Mouse (Mus musculus) heart, embryonic 16.5 days (tissue): ENCODE measurements around the gene Gp1ba. TPM values are rescaled to one million over a fixed set of nuclear protein-coding genes. Genes with fewer than 3 reads are reported as not detected.
A peak's percentile ranks its signal among the peaks of the same experiment; 100 is the strongest.

Source experiments
- ATAC-seq: fragments of 200-750 bp; cut with Nextera tagmentation; replicated peaks from 2 replicates; pipeline ENCODE4 v1.8.0; 2017; ENCODE audit warnings: moderate number of reproducible peaks; ENCODE audit not compliant: insufficient read depth, low FRiP score; ENCODE audit errors: extremely low read depth
- H3K27ac ChIP-seq: fragments of 300-500 bp; sonication (generic); 2 replicates; pipeline ENCODE4 v1.5.1; 2014; ENCODE audit warnings: mild to moderate bottlenecking, low read length, control low read depth, moderate library complexity
- H3K27me3 ChIP-seq: fragments of 300-500 bp; sonication (generic); 2 replicates; pipeline ENCODE4 v1.6.1; 2014; ENCODE audit warnings: low read length, mixed read lengths; ENCODE audit not compliant: control insufficient read depth, insufficient read depth
- H3K36me3 ChIP-seq: fragments of 300-500 bp; sonication (generic); 2 replicates; pipeline ENCODE4 v1.6.1; 2014; ENCODE audit not compliant: control insufficient read depth, insufficient read depth
- H3K4me1 ChIP-seq: fragments of 300-500 bp; sonication (generic); 2 replicates; pipeline ENCODE4 v1.6.1; 2014; ENCODE audit warnings: low read length, mixed read lengths; ENCODE audit not compliant: control insufficient read depth, insufficient read depth
- H3K4me2 ChIP-seq: fragments of 300-500 bp; sonication (generic); 2 replicates; pipeline ENCODE4 v1.6.1; 2014; ENCODE audit warnings: low read depth, mild to moderate bottlenecking, control low read depth, low read length
- H3K4me3 ChIP-seq: fragments of 300-500 bp; sonication (generic); 2 replicates; pipeline ENCODE4 v1.5.1; 2014; ENCODE audit warnings: mild to moderate bottlenecking, control low read depth, low read length
- H3K9ac ChIP-seq: fragments of 300-500 bp; sonication (generic); 2 replicates; pipeline ENCODE4 v1.6.1; 2014; ENCODE audit warnings: low read length, control low read depth
- H3K9me3 ChIP-seq: fragments of 300-500 bp; sonication (generic); replicated peaks from 2 replicates; pipeline ENCODE4 v1.6.1; 2016; ENCODE audit warnings: low read length; ENCODE audit not compliant: control insufficient read depth
- WGBS: fragments of 180-500 bp; shearing (Covaris S2); extraction: QIAGEN DNeasy Blood & Tissue Kit; methylation state at CpG from one replicate; pipeline ENCODE4 v1.1.7; 2014; 5-methylcytosine and 5-hydroxymethylcytosine counted together
- polyA plus RNA-seq: library from polyadenylated mRNA; unstranded; fragments of >200 nt; fragmentation: Nextera tagmentation; extraction: Ambion mirVana; gene quantifications from 2 replicates; pipeline ENCODE4 v1.2.1, GENCODE M21; 2015

Gp1ba gene
- polyA plus RNA-seq, 1 experiment from 2014 or later, result 0.38 TPM

DNA sequence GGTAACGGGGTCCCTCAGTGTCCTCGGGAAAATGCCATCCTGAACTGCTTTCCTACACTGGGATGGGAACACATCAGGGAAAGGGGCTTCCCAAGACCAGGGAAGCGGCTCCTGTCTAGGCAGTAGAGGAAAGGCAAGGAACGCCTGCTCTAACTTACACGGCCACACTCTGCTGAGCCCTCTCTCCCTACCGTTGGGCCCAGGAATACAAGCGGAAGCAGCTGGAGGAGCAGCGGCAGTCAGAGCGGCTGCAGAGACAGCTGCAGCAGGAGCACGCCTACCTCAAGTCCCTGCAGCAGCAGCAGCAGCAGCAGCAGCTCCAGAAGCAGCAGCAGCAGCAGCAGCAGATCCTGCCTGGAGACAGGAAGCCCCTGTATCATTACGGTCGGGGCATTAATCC lies 32.2 kb upstream of the Gp1ba start:
- 74% methylated on average over 12 of the region's 12 CpGs for WGBS
- Histone ChIP-seq H3K36me3 (peaks cover 56% of the 10 kb centered on the region), H3K9ac (no peak overlapping the region), H3K4me3 (no peak overlapping the region), H3K9me3 (no peaks in the 10 kb centered on the region), H3K27me3 (no peaks in the 10 kb centered on the region), H3K27ac (no peak overlapping the region), H3K4me2 (no peak overlapping the region), H3K4me1 (no peaks in the 10 kb centered on the region)
- ATAC-seq, result no peak

DNA sequence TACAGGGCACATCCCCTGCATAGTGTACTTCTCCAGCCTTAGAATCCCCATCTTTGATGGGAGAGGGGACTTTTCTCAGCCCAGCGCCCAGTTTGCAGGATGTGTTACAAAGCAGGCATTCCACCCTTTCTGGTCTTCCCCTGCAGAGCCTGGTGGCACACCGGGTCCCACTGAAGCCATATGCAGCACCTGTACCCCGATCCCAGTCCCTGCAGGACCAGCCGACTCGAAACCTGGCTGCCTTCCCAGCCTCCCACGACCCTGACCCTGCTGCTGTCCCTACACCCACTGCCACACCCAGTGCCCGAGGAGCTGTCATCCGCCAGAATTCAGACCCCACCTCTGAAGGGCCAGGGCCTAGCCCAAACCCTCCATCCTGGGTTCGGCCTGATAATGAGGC lies 31.3 kb upstream of the Gp1ba start:
- H3K36me3 ChIP-seq, result peaks cover 62% of the 10 kb centered on the region
- 80% methylated on average over 9 of the region's 9 CpGs for WGBS
- H3K9me3 ChIP-seq, result no peaks in the 10 kb centered on the region
- H3K27me3 ChIP-seq, result no peaks in the 10 kb centered on the region
- no peak for ATAC-seq
- no peak overlapping the region for H3K27ac ChIP-seq
- H3K4me3 ChIP-seq, result no peak overlapping the region
- no peak overlapping the region for H3K4me2 ChIP-seq
- H3K4me1 ChIP-seq, result no peaks in the 10 kb centered on the region
- no peak overlapping the region for H3K9ac ChIP-seq

DNA sequence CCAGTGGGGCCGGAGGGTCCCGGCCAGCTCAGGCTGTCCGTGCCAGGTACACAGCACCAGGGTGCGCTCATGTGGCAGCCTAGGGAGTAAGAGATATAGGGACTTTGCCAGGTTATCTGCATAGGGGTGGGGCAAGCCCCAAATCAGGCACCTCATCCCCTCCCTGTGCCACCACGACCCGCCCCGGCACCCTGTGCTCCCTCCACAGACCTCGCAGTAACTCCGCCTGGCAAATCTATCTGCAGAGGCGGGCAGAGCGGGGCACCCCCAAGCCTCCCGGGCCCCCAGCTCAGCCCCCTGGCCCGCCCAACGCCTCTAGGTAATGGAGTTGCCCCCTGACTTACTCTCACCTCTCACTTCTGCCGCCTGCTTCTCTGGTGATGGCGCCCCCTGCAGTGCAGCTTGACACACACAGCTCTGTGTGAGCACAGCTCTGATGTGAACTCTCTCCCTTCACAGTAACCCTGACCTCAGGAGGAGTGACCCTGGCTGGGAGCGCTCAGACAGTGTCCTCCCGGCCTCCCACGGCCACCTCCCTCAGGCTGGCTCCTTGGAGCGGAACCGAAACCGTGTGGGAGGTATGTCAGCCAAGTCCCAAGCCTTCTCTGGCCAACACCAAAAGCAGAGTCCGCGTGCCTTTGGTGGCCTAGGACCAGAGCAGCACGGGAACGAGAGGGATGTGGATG lies 30.4 kb upstream of the Gp1ba start:
- WGBS, result 88% methylated on average over 26 of the region's 26 CpGs
- Histone ChIP-seq H3K27ac (no peak overlapping the region), H3K36me3 (peaks cover 64% of the 10 kb centered on the region), H3K4me1 (no peaks in the 10 kb centered on the region), H3K4me2 (no peak overlapping the region), H3K27me3 (no peaks in the 10 kb centered on the region), H3K9me3 (no peaks in the 10 kb centered on the region), H3K9ac (no peak overlapping the region), H3K4me3 (no peak overlapping the region)
- no peak for ATAC-seq

DNA sequence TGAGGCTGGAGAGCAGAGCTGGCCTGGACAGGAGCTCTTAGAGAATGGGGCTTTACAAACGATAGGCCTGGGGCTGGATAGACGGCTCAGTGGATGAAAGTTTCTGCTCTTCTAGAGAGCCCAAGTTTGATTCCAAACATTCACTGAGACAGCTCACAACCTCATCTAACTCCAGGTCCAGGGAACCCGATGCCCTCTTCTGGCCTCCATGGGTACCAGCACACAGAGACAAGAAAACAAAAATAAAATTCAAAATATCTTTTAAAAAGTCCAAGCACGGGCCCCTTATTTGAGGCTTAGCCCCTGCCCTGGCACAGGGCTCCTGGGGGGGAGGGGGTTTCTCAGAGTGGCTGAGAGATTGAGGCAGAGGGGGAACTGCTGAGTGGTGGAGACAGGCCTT lies 28.2 kb upstream of the Gp1ba start:
- Histone ChIP-seq H3K4me3 (no peak overlapping the region), H3K36me3 (peaks cover 57% of the 10 kb centered on the region), H3K27ac (no peak overlapping the region), H3K9me3 (no peaks in the 10 kb centered on the region), H3K4me1 (peaks cover 10% of the 10 kb centered on the region), H3K9ac (no peak overlapping the region), H3K27me3 (no peaks in the 10 kb centered on the region), H3K4me2 (no peak overlapping the region)
- 85% methylated on average over 4 of the region's 4 CpGs for WGBS
- no peak for ATAC-seq

DNA sequence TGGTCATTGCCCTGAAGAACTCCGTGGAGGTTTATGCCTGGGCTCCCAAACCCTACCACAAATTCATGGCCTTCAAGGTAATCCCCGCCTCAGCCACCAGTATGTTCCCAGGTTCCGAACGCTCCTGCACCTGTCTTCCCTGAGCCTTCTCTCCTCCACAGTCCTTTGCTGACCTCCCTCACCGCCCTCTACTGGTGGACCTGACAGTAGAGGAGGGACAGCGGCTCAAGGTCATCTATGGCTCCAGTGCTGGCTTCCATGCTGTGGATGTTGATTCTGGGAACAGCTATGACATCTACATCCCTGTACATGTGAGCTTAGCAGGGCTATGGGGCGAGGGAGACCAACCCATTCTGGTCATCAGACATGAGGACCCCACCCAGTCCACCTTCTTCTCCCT lies 26.4 kb upstream of the Gp1ba start:
- Histone ChIP-seq H3K9ac (no peak overlapping the region), H3K4me3 (no peak overlapping the region), H3K4me1 (peaks cover 10% of the 10 kb centered on the region), H3K27me3 (peaks cover 5% of the 10 kb centered on the region; the same call in 1 of the 2 replicates), H3K27ac (no peak overlapping the region), H3K36me3 (peaks cover 46% of the 10 kb centered on the region), H3K9me3 (no peaks in the 10 kb centered on the region), H3K4me2 (no peak overlapping the region)
- 73% methylated on average over 7 of the region's 7 CpGs for WGBS
- no peak for ATAC-seq

DNA sequence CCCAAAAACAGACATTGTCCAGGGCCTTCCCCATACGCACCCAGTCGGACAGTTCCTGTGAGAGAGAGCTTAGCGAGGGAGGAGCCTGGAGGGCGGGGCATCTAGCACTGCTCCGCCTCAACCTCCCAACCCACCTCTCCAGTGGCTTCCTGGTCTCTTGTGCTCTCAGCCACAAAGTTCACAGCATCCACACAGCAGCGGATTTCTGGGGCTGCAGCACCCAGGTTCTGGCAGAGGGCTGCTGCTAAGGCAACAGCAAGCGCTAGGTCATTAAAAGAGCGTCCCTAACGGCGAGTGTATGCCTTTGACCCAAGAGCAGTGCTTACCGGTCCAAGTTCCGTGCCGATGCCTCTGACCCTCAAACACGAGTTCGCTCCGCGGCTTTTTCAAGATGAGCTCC lies 23.8 kb upstream of the Gp1ba start:
- H3K36me3 ChIP-seq, result peaks cover 23% of the 10 kb centered on the region
- H3K9me3 ChIP-seq, result no peaks in the 10 kb centered on the region
- H3K9ac ChIP-seq, result peak overlapping the region; percentile 65
- WGBS, result 2% methylated on average over 17 of the region's 17 CpGs
- H3K4me1 ChIP-seq, result peaks cover 10% of the 10 kb centered on the region
- ATAC-seq, result peak; percentile 74
- peak overlapping the region; percentile 84 for H3K4me2 ChIP-seq
- H3K27ac ChIP-seq, result peak overlapping the region; percentile 63
- H3K4me3 ChIP-seq, result peak overlapping the region; percentile 49
- H3K27me3 ChIP-seq, result peaks cover 5% of the 10 kb centered on the region; the same call in 1 of the 2 replicates

DNA sequence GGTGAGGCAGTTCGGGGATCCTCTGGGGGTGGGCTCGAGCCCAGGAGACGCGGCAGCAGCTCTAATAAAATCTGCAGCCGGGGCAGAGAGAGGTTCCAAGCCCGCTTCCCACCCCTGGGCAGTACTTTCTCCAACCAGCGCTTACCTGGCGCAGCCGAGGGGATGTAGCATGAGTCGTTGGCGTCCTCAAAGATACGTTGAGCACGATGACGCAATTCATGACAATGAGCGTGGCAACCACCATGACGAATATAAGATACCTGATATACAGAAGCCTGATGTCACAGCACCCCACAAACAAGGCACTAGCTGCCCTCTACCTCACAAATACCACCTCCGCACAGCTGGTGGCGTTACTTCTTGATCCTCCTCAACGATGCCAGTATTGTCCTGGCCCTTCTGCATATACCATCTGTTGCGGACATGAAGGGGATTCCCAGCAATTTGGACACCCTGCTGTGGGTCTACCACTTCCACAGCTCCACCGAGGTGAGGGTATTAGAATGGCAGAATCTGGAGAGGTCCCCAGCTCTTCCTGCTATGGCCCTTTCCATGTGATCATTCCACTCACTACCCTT lies 23.3 kb upstream of the Gp1ba start, which contains the start of gene 4930544D05Rik:
Gene 4930544D05Rik (plus strand): TSS at position 333 of the 578 bp plus-strand sequence.
- WGBS, result 9% methylated on average over 21 of the region's 21 CpGs
- ATAC-seq, result 0 out of 2 replicates have a peak, but pooled peaks have one; percentile 2
- peak within 1 kb of the TSS; percentile 84 for H3K4me2 ChIP-seq

DNA sequence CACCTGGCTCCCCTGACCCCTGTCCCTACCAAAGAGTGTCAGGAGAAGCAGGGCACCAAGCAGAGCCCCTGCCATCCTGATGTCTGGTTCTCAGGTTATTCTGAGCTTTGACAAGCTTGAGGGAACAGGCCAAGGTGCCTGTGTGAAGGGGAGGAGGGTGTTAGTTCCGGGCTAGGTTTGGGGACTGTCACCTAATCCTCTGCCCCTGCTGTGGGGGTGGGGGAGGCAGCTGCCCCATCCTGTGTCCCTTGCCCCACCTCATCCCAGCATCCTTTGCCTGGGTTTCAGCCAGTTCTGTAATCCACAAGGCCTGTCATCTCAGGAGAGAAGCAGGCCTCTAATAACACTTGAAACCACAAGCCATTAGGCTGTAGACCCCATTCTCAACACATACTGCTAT lies 19.8 kb upstream of the Gp1ba start, which contains the start of gene Chrne:
Gene Chrne (minus strand): TSS at position 116 of the 400 bp plus-strand sequence.
- ATAC-seq, result no peak
- no peak within 1 kb of the TSS for H3K4me3 ChIP-seq
- peaks cover 15% of the 10 kb centered on the region for H3K4me1 ChIP-seq
- no peaks in the 10 kb centered on the region for H3K9me3 ChIP-seq
- H3K27ac ChIP-seq, result no peak within 1 kb of the TSS
- 25% methylated on average over 1 of the region's 1 CpGs for WGBS
- H3K4me2 ChIP-seq, result no peak within 1 kb of the TSS
- peaks cover 5% of the 10 kb centered on the region; the same call in 1 of the 2 replicates for H3K27me3 ChIP-seq
- no peaks in the 10 kb centered on the region for H3K36me3 ChIP-seq
- H3K9ac ChIP-seq, result no peak within 1 kb of the TSS

More for the DNA sequence above, 23.3 kb upstream of the Gp1ba start, which contains the start of gene 4930544D05Rik:
- Histone ChIP-seq H3K27me3 (peaks cover 5% of the 10 kb centered on the region; the same call in 1 of the 2 replicates), H3K36me3 (peaks cover 20% of the 10 kb centered on the region), H3K27ac (peak within 1 kb of the TSS; percentile 63), H3K9me3 (no peaks in the 10 kb centered on the region), H3K4me1 (peaks cover 10% of the 10 kb centered on the region), H3K9ac (peak within 1 kb of the TSS; percentile 65), H3K4me3 (peak within 1 kb of the TSS; percentile 49)
